Mouse (Mus musculus) hindbrain, embryonic 16.5 days (tissue): Measurements from ENCODE around the gene Thop1. TPM values are rescaled to one million over a fixed set of nuclear protein-coding genes. Genes with fewer than 3 reads are reported as not detected.
"Not testable (repeated sequence)": the region's sequence is repeated elsewhere in the genome, so short reads cannot be mapped to it uniquely, and the experiment has no call there.

ENCODE experiments used
- ATAC-seq: fragments of 200-750 bp; cut with Nextera tagmentation; 2 replicates; pipeline ENCODE4 v1.8.0; 2017; ENCODE audit warnings: moderate TSS enrichment, moderate library complexity
- H3K27ac ChIP-seq: fragments of 300-500 bp; sonication (generic); 2 replicates; pipeline ENCODE4 v1.5.1; 2014; ENCODE audit warnings: low read depth, mild to moderate bottlenecking, control low read depth, low read length, moderate library complexity
- H3K27me3 ChIP-seq: fragments of 300-500 bp; sonication (generic); replicated peaks from 2 replicates; pipeline ENCODE4 v1.6.1; 2014; ENCODE audit warnings: low read length; ENCODE audit not compliant: control insufficient read depth, insufficient read depth
- H3K36me3 ChIP-seq: fragments of 300-500 bp; sonication (generic); 2 replicates; pipeline ENCODE4 v1.6.1; 2014; ENCODE audit warnings: mild to moderate bottlenecking, low read length, moderate library complexity, mixed read lengths; ENCODE audit not compliant: control insufficient read depth, insufficient read depth
- H3K4me1 ChIP-seq: fragments of 300-500 bp; sonication (generic); 2 replicates; pipeline ENCODE4 v1.6.1; 2014; ENCODE audit warnings: low read depth, low read length; ENCODE audit not compliant: control insufficient read depth, insufficient read depth
- H3K4me2 ChIP-seq: fragments of 300-500 bp; sonication (generic); 2 replicates; pipeline ENCODE4 v1.6.1; 2014; ENCODE audit warnings: mild to moderate bottlenecking, low read length, control low read depth, moderate library complexity
- H3K4me3 ChIP-seq: fragments of 300-500 bp; sonication (generic); 2 replicates; pipeline ENCODE4 v1.5.1; 2014; ENCODE audit warnings: mild to moderate bottlenecking, low read length, control low read depth, moderate library complexity
- H3K9ac ChIP-seq: fragments of 300-500 bp; sonication (generic); 2 replicates; pipeline ENCODE4 v1.6.1; 2014; ENCODE audit warnings: low read depth, mild to moderate bottlenecking, control low read depth, low read length, moderate library complexity
- H3K9me3 ChIP-seq: fragments of 300-500 bp; sonication (generic); 2 replicates; pipeline ENCODE4 v1.6.1; 2014; ENCODE audit warnings: mild to moderate bottlenecking, low read length, moderate library complexity; ENCODE audit not compliant: control insufficient read depth
- WGBS: fragments of 180-500 bp; shearing (Covaris S2); extraction: QIAGEN DNeasy Blood & Tissue Kit; methylation state at CpG from one replicate; pipeline ENCODE4 v1.1.7; 2014; 5-methylcytosine and 5-hydroxymethylcytosine counted together
- polyA plus RNA-seq: library from polyadenylated mRNA; unstranded; fragments of >200 nt; fragmentation: Nextera tagmentation; extraction: Ambion mirVana; gene quantifications from 2 replicates; pipeline ENCODE4 v1.2.1, GENCODE M21; 2015

Thop1 gene
- polyA plus RNA-seq, 1 experiment from 2014 or later = 49.8 TPM

DNA sequence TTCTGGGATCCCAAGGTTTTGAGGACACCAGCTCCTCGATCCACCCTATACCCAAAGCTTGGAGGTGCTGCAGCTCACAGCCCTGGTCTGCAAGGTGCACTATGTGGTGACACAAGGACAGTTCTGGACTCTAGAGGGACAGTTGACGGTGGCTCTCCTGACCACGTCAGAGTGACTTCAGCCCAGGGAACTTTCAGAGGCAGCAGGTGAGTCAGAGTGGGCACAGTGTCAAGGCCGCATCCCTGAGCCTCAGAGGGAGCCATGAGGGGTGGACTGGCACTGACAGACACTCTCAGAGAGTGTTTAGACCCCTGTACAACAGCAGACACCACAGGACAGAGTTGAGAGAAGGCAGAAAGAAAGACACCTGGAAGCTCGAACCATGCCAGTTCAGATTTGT is 17.3 kb upstream of the Thop1 start:
- Histone ChIP-seq H3K27ac (no peak overlapping the region), H3K27me3 (no peaks in the 10 kb centered on the region), H3K4me2 (no peak overlapping the region), H3K36me3 (peaks cover 45% of the 10 kb centered on the region), H3K4me1 (peaks cover 1% of the 10 kb centered on the region; the same call in 1 of the 2 replicates), H3K9ac (no peak overlapping the region), H3K9me3 (no peaks in the 10 kb centered on the region), H3K4me3 (no peak overlapping the region)
- no peak for ATAC-seq
- WGBS = 94% methylated on average over 5 of the region's 5 CpGs

- H3K36me3 ChIP-seq = peaks cover 22% of the 10 kb centered on the region
- H3K4me3 ChIP-seq = no peak overlapping the region
- H3K4me1 ChIP-seq = peaks cover 22% of the 10 kb centered on the region
- ATAC-seq = no peak
- H3K27me3 ChIP-seq = no peaks in the 10 kb centered on the region
- H3K9ac ChIP-seq = no peak overlapping the region
- WGBS = 82% methylated on average over 6 of the region's 6 CpGs
- no peaks in the 10 kb centered on the region for H3K9me3 ChIP-seq
- no peak overlapping the region for H3K4me2 ChIP-seq
- H3K27ac ChIP-seq = no peak overlapping the region
Observed at GRCm38 (mm10) chr10:81055169-81055568, 14.7 kb upstream of the Thop1 start.

DNA sequence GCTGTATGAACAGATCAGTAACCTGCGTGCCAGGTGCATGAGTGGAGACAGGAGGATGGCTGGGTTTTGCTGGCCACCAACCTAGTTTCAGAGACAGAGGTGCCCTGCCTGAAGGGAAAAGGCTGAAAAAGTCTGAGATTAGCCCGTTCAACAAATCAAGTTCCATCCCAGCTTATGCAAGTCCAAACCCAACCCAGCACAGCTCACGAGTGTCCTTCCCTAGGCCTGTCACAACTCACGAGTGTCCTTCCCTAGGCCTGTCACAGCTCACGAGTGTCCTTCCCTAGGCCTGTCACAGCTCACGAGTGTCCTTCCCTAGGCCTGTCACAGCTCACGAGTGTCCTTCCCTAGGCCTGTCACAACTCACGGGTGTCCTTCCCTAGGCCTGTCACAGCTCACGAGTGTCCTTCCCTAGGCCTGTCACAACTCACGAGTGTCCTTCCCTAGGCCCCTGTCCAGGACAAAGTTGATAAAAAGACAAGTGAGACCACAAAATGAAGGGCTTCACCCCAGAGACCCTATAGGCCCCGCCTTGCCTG is 14.0 kb upstream of the Thop1 start:
- not testable (repeated sequence) for H3K9ac ChIP-seq, H3K27me3 ChIP-seq, H3K4me2 ChIP-seq, H3K27ac ChIP-seq, H3K9me3 ChIP-seq, ATAC-seq, H3K4me3 ChIP-seq
- 83% methylated on average over 11 of the region's 11 CpGs for WGBS
- peaks cover 22% of the 10 kb centered on the region for H3K4me1 ChIP-seq
- H3K36me3 ChIP-seq = peaks cover 15% of the 10 kb centered on the region

GRCm38 (mm10) chr10:81057406-81058130 is 12.3 kb upstream of the Thop1 start:
- Histone ChIP-seq H3K27ac (no peak overlapping the region), H3K4me1 (peaks cover 22% of the 10 kb centered on the region), H3K36me3 (no peaks in the 10 kb centered on the region), H3K4me2 (no peak overlapping the region), H3K9me3 (no peaks in the 10 kb centered on the region), H3K9ac (no peak overlapping the region), H3K27me3 (no peaks in the 10 kb centered on the region), H3K4me3 (no peak overlapping the region)
- ATAC-seq = no peak
- 93% methylated on average over 23 of the region's 23 CpGs for WGBS

DNA sequence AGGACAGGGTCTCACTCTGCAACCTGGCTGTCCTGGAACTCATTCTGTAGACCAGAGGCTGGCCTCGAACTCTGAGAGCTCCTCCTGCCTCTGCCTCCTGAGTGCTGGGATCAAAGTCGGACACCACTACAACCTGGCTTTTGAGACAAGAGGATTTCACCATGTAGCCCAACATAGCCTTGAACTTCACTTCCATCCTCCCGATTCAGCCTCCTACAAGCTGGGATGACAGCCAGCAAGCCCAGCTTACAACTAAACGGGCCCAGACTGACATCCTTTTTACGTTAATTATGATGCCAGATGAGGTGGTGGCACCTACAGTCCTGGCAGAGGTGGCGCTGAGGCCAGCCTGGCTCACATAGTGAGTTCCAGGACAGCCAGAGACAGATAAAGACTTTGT is 10.9 kb upstream of the Thop1 start:
- Histone ChIP-seq H3K36me3 (no peaks in the 10 kb centered on the region), H3K4me1 (peaks cover 22% of the 10 kb centered on the region), H3K27me3 (no peaks in the 10 kb centered on the region), H3K4me3 (peak overlapping the region; percentile 85), H3K27ac (no peak overlapping the region), H3K9me3 (no peaks in the 10 kb centered on the region), H3K9ac (peak overlapping the region; percentile 88; the same call in 1 of the 2 replicates), H3K4me2 (peak overlapping the region; percentile 97)
- no peak for ATAC-seq
- 82% methylated on average over 6 of the region's 6 CpGs for WGBS

DNA sequence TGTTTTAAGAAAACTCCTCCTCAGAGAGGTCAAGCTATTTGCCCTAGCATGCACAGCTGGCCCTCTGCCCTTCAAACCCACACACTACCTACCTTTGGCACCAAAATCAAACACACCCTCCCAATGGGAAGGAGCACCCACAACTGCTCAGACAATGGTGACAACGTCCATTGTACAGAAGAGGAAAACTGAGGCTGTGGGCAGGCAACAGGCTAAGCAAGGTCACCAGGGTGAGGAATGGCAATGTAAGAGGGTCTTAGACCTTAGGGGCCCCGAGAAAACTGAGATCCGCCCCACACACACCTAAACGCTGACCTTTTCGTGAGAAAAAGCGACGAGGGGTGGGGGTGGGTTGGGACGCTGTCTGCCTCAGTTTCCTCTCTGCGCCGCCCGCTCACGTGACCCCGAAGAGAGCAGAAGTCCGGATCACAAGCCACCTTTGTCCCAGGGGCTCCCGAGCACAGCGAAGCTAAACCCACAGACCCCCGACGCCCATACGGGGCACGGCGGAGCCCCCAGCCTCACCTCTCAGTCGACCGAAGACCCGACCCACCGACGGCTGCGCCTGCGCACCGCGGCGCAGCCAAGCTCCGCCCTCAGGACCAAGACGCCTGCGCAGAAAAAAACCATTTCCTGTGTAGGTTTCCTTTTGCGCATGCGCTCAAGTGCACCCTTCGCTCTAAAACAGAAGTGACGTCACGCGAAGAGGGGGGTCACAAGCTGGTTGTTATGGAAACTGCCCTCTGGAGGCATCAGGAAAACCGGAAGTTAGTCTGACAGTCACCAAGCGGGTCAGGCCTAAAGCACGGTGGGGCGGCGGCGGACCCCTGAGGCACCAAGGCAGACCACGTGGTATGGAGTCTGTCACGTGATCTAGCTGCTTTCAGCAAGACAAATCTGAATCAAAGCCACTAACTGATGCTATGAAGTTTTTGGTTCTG is 10.0 kb upstream of the Thop1 start, which contains the start of gene Sgta:
Gene Sgta (minus strand): TSS at position 579 of the 941 bp plus-strand sequence.
- H3K4me2 ChIP-seq = peak within 1 kb of the TSS; percentile 97
- peak within 1 kb of the TSS; percentile 88 for H3K9ac ChIP-seq
- peak within 1 kb of the TSS; percentile 85 for H3K4me3 ChIP-seq
- peak within 1 kb of the TSS; percentile 56 for H3K27ac ChIP-seq
- no peaks in the 10 kb centered on the region for H3K27me3 ChIP-seq
- peak; percentile 94 for ATAC-seq
- WGBS = under 1% methylated on average over 44 of the region's 48 CpGs
- H3K4me1 ChIP-seq = peaks cover 22% of the 10 kb centered on the region
- H3K36me3 ChIP-seq = no peaks in the 10 kb centered on the region
- H3K9me3 ChIP-seq = no peaks in the 10 kb centered on the region

DNA sequence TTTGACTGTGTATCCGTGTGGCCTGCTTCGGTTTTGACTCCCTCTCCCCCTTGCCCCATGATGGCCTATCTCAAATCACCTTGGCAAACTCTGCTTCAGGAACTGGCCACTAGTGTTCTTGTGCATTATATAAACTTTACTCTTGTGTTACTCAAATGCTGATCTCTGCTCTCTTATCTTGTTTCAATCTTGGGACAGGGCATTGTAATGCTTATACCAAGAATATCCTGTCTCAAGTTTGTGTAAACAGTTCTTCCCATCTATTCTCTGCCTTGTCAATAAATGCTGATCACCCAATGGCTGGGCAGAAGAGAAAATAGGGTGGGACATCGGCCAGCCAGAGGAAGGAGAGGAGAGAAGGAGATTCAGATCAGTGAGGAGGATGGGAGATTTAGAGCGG is 7.1 kb upstream of the Thop1 start:
- Histone ChIP-seq H3K9me3 (no peaks in the 10 kb centered on the region), H3K36me3 (no peaks in the 10 kb centered on the region), H3K4me1 (peaks cover 19% of the 10 kb centered on the region), H3K27ac (no peak overlapping the region), H3K4me2 (no peak overlapping the region), H3K9ac (no peak overlapping the region), H3K4me3 (no peak overlapping the region), H3K27me3 (no peaks in the 10 kb centered on the region)
- WGBS = 57% methylated on average over 4 of the region's 4 CpGs
- no peak for ATAC-seq

DNA sequence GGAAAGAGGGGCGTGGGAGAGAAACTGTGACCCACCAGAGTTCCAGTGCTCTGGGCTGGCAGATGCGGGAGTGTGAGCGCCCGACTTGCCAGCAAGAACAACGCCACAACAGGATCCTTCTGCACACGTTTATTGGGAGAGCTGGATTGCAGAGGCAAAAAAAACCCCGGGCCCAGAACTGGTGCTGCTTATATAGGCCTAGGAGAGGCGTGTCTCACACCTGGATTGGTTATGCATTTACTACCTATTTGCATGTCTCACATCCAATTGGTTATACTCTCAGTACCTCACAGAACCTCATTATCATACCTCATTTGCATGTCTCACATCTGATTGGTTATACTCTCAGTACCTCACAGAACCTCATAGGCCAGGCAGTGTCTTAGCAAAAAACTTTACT is 5.3 kb upstream of the Thop1 start:
- not testable (repeated sequence) for H3K4me2 ChIP-seq

GRCm38 (mm10) chr10:81068706-81069105 is 1.1 kb upstream of the Thop1 start:
- Histone ChIP-seq H3K4me2 (no peak overlapping the region), H3K27ac (no peak overlapping the region), H3K36me3 (peaks cover 7% of the 10 kb centered on the region; the same call in 1 of the 2 replicates), H3K9ac (peak overlapping the region; percentile 44; the same call in 1 of the 2 replicates), H3K27me3 (no peaks in the 10 kb centered on the region), H3K4me1 (peaks cover 18% of the 10 kb centered on the region), H3K4me3 (no peak overlapping the region), H3K9me3 (no peaks in the 10 kb centered on the region)
- WGBS = 79% methylated on average over 5 of the region's 5 CpGs
- no peak for ATAC-seq

More for the DNA sequence above, 5.3 kb upstream of the Thop1 start:
- H3K4me3 ChIP-seq, H3K36me3 ChIP-seq, H3K27ac ChIP-seq, H3K9ac ChIP-seq, H3K4me1 ChIP-seq, H3K27me3 ChIP-seq, H3K9me3 ChIP-seq, ATAC-seq: not testable (repeated sequence)
- WGBS = 86% methylated on average over 8 of the region's 8 CpGs
